Mouse (Mus musculus) hindbrain, embryonic 14.5 days (tissue): ENCODE measurements at regions not wholly inside any gene's neighbourhood (a gene's known extent, or its start where the extent isn't known, plus 50 kb on each side); places are given as distances from the start of the nearest gene placed in this dataset.

Experiments
- ATAC-seq: fragments of 200-750 bp; cut with Nextera tagmentation; 2 replicates; pipeline ENCODE4 v1.8.0; 2017; ENCODE audit warnings: moderate number of reproducible peaks, mild to moderate bottlenecking, moderate TSS enrichment, moderate library complexity; ENCODE audit not compliant: low FRiP score
- DNase-seq: peaks from one replicate; pipeline ENCODE4 v3.0.0-alpha.2; 2015; ENCODE audit warnings: low spot score
- H3K27ac ChIP-seq: fragments of 300-500 bp; sonication (generic); 2 replicates; pipeline ENCODE4 v1.5.1; 2014; ENCODE audit warnings: mild to moderate bottlenecking, moderate library complexity
- H3K27me3 ChIP-seq: fragments of 300-500 bp; sonication (generic); 2 replicates; pipeline ENCODE4 v1.6.1; 2014; ENCODE audit warnings: mild to moderate bottlenecking, low read length, mixed read lengths; ENCODE audit not compliant: control insufficient read depth, insufficient read depth
- H3K36me3 ChIP-seq: fragments of 300-500 bp; sonication (generic); replicated peaks from 2 replicates; pipeline ENCODE4 v1.6.1; 2014; ENCODE audit not compliant: control insufficient read depth, insufficient read depth
- H3K4me1 ChIP-seq: fragments of 300-500 bp; sonication (generic); replicated peaks from 2 replicates; pipeline ENCODE4 v1.6.1; 2014; ENCODE audit warnings: antibody characterized with exemption, low read length, mixed read lengths; ENCODE audit not compliant: control insufficient read depth, insufficient read depth
- H3K4me2 ChIP-seq: fragments of 300-500 bp; sonication (generic); replicated peaks from 2 replicates; pipeline ENCODE4 v1.6.1; 2014; ENCODE audit warnings: mild to moderate bottlenecking, moderate library complexity
- H3K4me3 ChIP-seq: fragments of 300-500 bp; sonication (generic); replicated peaks from 2 replicates; pipeline ENCODE4 v1.5.1; 2014; ENCODE audit warnings: mild to moderate bottlenecking, low read length
- H3K9ac ChIP-seq: fragments of 300-500 bp; sonication (generic); 2 replicates; pipeline ENCODE4 v1.6.1; 2014
- H3K9me3 ChIP-seq: fragments of 300-500 bp; sonication (generic); 2 replicates; pipeline ENCODE4 v1.6.1; 2016; ENCODE audit warnings: low read length; ENCODE audit not compliant: control insufficient read depth
- WGBS: fragments of 180-500 bp; shearing (Covaris S2); extraction: QIAGEN DNeasy Blood & Tissue Kit; methylation state at CpG from one replicate; pipeline ENCODE4 v1.1.7; 2014; 5-methylcytosine and 5-hydroxymethylcytosine counted together

- WGBS, result 86% methylated on average over 2 of the region's 2 CpGs
- ATAC-seq (no peak), DNase-seq (no peak)
- no peaks in the 10 kb centered on the region for H3K27me3 ChIP-seq
- H3K36me3 ChIP-seq, result no peaks in the 10 kb centered on the region
- no peak overlapping the region for H3K9ac ChIP-seq
- H3K4me3 ChIP-seq, result no peak overlapping the region
- H3K27ac ChIP-seq, result no peak overlapping the region
- H3K9me3 ChIP-seq, result no peaks in the 10 kb centered on the region
- H3K4me1 ChIP-seq, result no peaks in the 10 kb centered on the region
- H3K4me2 ChIP-seq, result no peak overlapping the region
Measured at GRCm38 (mm10) chr1:21132340-21132739, 53.3 kb upstream of the Tram2 start.

GRCm38 (mm10) chr1:21146961-21147360, 67.9 kb upstream of the Tram2 start:
- Histone ChIP-seq H3K36me3 (no peaks in the 10 kb centered on the region), H3K9ac (no peak overlapping the region), H3K4me3 (no peak overlapping the region), H3K27ac (no peak overlapping the region), H3K4me2 (no peak overlapping the region), H3K27me3 (no peaks in the 10 kb centered on the region), H3K4me1 (no peaks in the 10 kb centered on the region), H3K9me3 (no peaks in the 10 kb centered on the region)
- ATAC-seq (no peak), DNase-seq (no peak)
- WGBS, result 74% methylated on average over 4 of the region's 4 CpGs

DNA sequence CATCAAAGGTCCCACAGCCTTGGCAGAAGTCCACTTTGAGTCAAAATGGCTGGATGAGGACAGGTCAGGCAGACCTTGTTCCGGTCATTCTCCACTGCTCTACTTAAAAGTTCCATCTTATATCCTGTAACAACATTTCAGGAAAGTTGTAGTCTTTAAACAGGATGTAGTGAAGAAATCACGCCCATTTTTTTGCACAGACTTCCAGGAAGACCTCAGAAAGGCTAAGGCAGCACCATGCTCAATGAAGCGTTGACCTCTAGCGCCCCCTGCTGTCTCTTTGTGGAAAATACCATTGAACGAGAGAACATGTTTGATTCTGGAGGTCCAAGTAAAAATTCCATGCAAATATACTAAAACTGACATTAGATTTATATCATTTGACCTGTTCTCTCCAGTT, 56.6 kb upstream of the Tmem14a start:
- H3K27ac ChIP-seq, result no peak overlapping the region
- ATAC-seq, result 0 out of 2 replicates have a peak, but pooled peaks have one; percentile 31
- peak; percentile 92 for DNase-seq
- peaks cover 3% of the 10 kb centered on the region; the same call in 1 of the 2 replicates for H3K4me1 ChIP-seq
- no peaks in the 10 kb centered on the region for H3K9me3 ChIP-seq
- H3K27me3 ChIP-seq, result no peaks in the 10 kb centered on the region
- 16% methylated on average over 5 of the region's 5 CpGs for WGBS
- H3K9ac ChIP-seq, result no peak overlapping the region
- no peak overlapping the region for H3K4me3 ChIP-seq
- H3K4me2 ChIP-seq, result no peak overlapping the region
- no peaks in the 10 kb centered on the region for H3K36me3 ChIP-seq

DNA sequence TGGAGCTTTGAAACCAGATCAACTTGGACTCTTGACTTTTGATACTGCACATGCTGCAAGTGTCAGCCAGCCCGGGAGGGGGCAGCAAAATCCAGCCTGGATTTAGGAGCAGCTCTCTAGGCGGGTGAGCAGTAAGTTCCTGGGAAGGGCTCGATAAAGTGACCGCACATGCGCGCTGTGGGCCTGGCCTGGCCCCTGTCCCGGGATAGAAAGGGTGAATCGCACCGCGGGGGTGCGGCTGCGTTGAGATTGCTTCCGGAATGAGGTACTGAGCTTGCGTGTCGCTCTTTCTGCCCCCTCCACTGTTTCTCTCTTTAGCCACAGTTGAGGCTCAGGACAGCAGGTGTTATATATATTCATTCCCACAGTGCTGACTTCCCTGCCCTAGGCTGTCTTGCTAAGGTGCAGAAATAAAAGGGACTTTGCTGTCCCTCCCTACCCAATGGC, 52.1 kb upstream of the Tmem14a start:
- DNase-seq (peak; percentile 85), ATAC-seq (peak; percentile 98)
- WGBS, result 0% methylated on average over 15 of the region's 15 CpGs
- Histone ChIP-seq H3K4me1 (peaks cover 4% of the 10 kb centered on the region; the same call in 1 of the 2 replicates), H3K4me2 (peak overlapping the region; percentile 70), H3K36me3 (no peaks in the 10 kb centered on the region), H3K27me3 (no peaks in the 10 kb centered on the region), H3K9ac (peak overlapping the region; percentile 50), H3K9me3 (no peaks in the 10 kb centered on the region), H3K4me3 (peak overlapping the region; percentile 35), H3K27ac (no peak overlapping the region)

- H3K36me3 ChIP-seq, result no peaks in the 10 kb centered on the region
- H3K27ac ChIP-seq, result no peak overlapping the region
- WGBS, result 69% methylated on average over 4 of the region's 4 CpGs
- peak overlapping the region; percentile 50 for H3K9ac ChIP-seq
- no peaks in the 10 kb centered on the region for H3K9me3 ChIP-seq
- no peaks in the 10 kb centered on the region for H3K27me3 ChIP-seq
- peaks cover 4% of the 10 kb centered on the region; the same call in 1 of the 2 replicates for H3K4me1 ChIP-seq
- peak overlapping the region; percentile 35 for H3K4me3 ChIP-seq
- DNase-seq, result no peak
- peak overlapping the region; percentile 70 for H3K4me2 ChIP-seq
- ATAC-seq, result no peak; the same call in 1 of the 2 replicates
Measured at GRCm38 (mm10) chr1:21166762-21167161, 51.6 kb upstream of the Tmem14a start.
